Mouse (Mus musculus): ENCODE data around the gene Cadm3. TPM values are rescaled to one million over a fixed set of nuclear protein-coding genes. Genes with fewer than 3 reads are reported as not detected.

Gene Cadm3
- polyA plus RNA-seq, 1 experiment from 2014 or later: 50.0 TPM

DNA sequence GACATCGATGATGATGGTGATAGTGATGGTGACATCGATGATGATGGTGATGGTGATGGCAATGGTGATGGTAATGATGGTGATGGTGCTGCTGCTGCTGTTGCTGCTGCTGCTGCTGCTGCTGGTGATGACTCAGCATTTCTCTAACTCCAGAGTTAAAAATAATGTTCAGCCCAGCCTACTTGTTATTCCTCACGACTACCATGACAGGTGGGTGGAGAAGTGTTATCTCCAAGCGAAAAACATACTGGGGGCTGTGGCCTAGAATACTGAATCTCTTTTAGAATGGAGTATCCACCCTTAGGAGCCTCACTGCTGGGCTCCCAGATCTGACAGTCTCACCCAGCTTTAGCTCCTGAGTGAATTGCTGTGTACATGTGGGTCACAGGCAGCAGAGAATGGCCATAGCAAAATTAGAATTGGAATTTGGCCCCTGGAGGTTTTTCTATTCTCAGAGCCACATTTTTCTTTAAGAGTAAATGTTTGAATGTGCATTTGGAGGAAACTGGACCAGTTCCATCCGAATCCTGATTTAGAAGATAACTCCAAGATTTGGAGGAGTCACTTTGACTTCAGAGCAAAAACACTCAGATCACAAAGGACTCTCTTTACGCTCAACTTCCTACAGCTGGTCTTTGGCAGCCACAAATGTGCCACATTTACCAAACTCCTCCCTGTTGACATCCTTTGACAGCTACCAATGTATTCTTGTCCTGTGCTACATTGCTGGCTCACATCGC, 12.2 kb downstream of the Cadm3 start:
- Histone ChIP-seq H3K36me3 (peaks cover 6% of the 10 kb centered on the region), H3K4me3 (no peak overlapping the region), H3K27ac (no peak overlapping the region), H3K4me2 (no peak overlapping the region), H3K9me3 (no peaks in the 10 kb centered on the region), H3K4me1 (replicated peaks) (peaks cover 37% of the 10 kb centered on the region), H3K9ac (no peak overlapping the region), H3K27me3 (no peaks in the 10 kb centered on the region)
- WGBS: 82% methylated on average over 7 of the region's 7 CpGs
- no peak for ATAC-seq (ENCODE audit: low FRiP score)

DNA sequence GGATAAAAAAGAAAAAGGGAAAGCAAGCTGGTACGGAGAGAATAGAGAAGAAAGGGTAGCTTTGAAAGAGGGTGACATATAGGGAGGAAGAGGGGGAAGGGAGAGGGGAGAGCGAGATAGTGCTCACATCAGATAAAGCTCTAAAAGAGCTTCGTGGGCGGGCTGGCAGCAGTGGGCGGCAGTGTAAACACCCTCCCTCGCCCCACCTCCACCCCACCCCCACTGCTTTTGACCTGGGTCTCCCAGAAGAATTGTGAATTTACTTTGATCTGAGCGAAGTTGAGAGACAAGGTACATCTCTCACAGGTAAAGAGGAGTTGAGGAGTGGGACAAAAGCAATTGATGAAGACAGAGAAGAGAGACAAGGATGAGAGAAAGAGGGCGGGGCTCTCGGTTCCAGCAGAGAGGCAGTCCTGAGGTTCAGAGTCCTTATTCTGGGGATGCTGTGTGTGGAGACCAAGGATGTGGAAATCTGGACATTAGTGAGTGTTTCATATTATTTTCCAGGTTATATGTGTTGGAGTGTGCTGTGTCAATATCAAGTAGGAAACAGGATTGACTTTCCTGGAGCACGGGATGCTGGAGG, 17.0 kb downstream of the Cadm3 start, which contains the start of gene Aim2:
Aim2 (plus strand) TSS at position 508 of the 586 bp plus-strand sequence.
- WGBS: 9% methylated on average over 10 of the region's 10 CpGs
- no peak within 1 kb of the TSS; the same call in 1 of the 2 replicates for H3K27ac ChIP-seq
- H3K36me3 ChIP-seq: peaks cover 22% of the 10 kb centered on the region
- H3K9me3 ChIP-seq: no peaks in the 10 kb centered on the region
- peak within 1 kb of the TSS; percentile 40; the same call in 1 of the 2 replicates for H3K9ac ChIP-seq
- H3K4me1 ChIP-seq (replicated peaks): peaks cover 17% of the 10 kb centered on the region
- peak within 1 kb of the TSS; percentile 48 for H3K4me2 ChIP-seq
- H3K27me3 ChIP-seq: no peaks in the 10 kb centered on the region
- ATAC-seq (ENCODE audit: low FRiP score): peak; percentile 60
- peak within 1 kb of the TSS; percentile 21 for H3K4me3 ChIP-seq

DNA sequence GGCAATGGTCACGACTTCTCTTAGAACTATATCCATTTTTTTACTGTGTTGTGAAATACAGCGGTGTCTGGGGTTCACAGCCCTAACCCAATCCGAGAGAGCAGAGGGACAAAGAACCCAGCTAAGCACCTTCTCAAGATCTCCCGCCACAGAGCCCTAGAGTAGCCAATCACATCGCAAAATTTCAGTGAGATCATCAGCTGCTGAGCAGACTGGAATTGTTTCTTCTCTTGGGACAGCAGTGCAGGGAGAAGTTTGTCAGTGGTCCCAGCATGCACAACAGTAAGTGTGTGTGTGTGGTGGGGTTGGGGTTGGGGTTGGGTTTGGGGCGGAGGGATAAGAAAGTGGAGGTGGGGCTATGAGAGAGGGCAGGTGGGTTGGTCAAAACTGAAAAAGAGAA, 17.5 kb downstream of the Cadm3 start:
- ATAC-seq (ENCODE audit: low FRiP score): peak; percentile 84
- Histone ChIP-seq H3K27ac (no peak overlapping the region), H3K4me3 (peak overlapping the region; percentile 21), H3K4me2 (peak overlapping the region; percentile 48), H3K4me1 (replicated peaks) (peaks cover 17% of the 10 kb centered on the region), H3K9me3 (no peaks in the 10 kb centered on the region), H3K27me3 (no peaks in the 10 kb centered on the region), H3K36me3 (peaks cover 26% of the 10 kb centered on the region), H3K9ac (0 out of 2 replicates have a peak overlapping the region, but pooled peaks have one; percentile 40)
- WGBS: 3% methylated on average over 6 of the region's 6 CpGs

DNA sequence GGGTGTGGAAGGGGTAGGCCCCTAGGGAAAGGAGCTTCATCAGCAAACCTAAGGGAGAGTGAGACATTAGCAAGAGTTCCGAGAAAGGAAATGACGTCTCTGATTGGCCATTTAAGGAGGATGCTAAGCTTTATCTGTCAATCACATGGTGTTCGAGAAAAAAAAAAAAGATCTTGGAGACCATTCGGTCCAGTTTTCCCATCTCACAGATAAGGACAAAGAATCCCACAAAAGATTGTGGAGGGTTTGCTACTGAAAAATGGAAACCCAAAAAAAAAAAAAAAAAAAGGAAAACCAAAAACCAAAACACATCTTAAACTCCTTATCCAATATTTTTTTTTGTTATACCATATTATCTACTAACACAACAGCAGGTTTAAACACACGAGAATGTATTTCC, 18.3 kb downstream of the Cadm3 start:
- WGBS: 62% methylated on average over 5 of the region's 5 CpGs
- no peaks in the 10 kb centered on the region for H3K9me3 ChIP-seq
- ATAC-seq (ENCODE audit: low FRiP score): no peak
- H3K4me2 ChIP-seq: no peak overlapping the region
- H3K27me3 ChIP-seq: no peaks in the 10 kb centered on the region
- H3K36me3 ChIP-seq: peaks cover 33% of the 10 kb centered on the region
- H3K4me1 ChIP-seq (replicated peaks): peaks cover 19% of the 10 kb centered on the region
- no peak overlapping the region for H3K27ac ChIP-seq
- H3K4me3 ChIP-seq: no peak overlapping the region
- no peak overlapping the region for H3K9ac ChIP-seq

DNA sequence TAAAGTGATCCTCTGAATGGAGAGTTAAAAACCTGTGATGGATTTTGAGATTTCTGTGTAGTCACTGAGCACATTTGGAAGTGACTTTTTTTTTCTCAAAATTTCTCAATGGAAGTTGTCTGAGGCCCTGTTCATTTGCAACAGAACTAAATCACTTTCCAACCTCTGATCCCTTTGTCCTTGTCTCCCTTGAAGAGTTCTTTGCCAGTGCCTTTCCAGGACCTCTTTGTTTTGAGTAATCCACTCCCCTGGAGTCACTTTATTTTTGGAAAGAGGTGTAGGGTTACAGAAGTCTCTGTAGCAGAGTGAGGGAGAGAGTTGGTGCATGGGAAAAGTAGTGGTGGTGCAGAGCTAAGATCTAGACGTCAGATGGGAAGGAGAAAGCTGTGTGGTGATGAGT, 19.0 kb downstream of the Cadm3 start:
- Histone ChIP-seq H3K4me3 (no peak overlapping the region), H3K27me3 (no peaks in the 10 kb centered on the region), H3K36me3 (peaks cover 39% of the 10 kb centered on the region), H3K4me2 (no peak overlapping the region), H3K4me1 (replicated peaks) (peaks cover 24% of the 10 kb centered on the region), H3K27ac (no peak overlapping the region), H3K9ac (no peak overlapping the region), H3K9me3 (no peaks in the 10 kb centered on the region)
- no peak for ATAC-seq (ENCODE audit: low FRiP score)
- 8% methylated on average over 1 of the region's 1 CpGs for WGBS

DNA sequence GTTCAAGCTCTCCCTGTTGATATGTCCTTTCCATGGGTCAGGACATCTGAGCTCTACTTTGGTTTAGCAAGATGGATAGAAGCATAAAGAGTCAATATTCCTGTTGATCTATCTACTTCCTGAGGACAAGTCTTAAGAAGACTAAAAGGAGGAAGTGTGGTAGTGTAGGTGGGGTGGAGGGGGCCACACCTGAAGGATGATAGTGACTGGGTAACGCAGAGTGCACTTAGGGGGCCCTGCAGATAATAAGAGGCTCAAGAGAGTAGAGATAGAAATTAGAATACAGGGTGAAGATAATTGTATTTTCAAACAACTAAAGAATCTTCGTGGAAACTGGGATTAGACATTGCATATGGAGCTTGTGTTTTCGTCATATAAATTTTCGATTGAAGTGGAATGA, 22.4 kb downstream of the Cadm3 start:
- H3K27me3 ChIP-seq: no peaks in the 10 kb centered on the region
- H3K9me3 ChIP-seq: no peaks in the 10 kb centered on the region
- no peak overlapping the region for H3K27ac ChIP-seq
- no peak overlapping the region for H3K4me2 ChIP-seq
- no peak overlapping the region for H3K9ac ChIP-seq
- no peak overlapping the region for H3K4me3 ChIP-seq
- H3K36me3 ChIP-seq: peaks cover 69% of the 10 kb centered on the region
- ATAC-seq (ENCODE audit: low FRiP score): no peak
- WGBS: 91% methylated on average over 4 of the region's 4 CpGs
- peaks cover 14% of the 10 kb centered on the region for H3K4me1 ChIP-seq (replicated peaks)

DNA sequence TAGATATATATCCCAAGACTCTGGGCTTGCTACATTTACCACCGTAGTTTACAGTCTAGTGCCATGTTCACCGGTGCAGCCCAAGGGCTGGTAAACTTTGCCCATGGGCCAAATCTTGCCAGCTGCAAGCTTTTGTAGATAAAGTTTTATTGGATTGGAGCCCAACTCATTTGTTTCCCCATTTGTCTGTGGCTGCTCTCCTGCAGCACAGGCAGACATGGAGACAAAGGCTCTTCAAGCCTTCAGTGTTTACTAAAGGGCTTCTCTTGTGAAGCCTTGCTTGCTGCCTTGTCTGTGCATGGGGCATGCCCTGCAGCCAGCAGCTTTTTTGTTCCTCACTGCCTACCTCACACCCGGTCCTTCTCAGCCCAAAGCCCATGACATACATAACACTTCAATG, 23.6 kb downstream of the Cadm3 start:
- 43% methylated on average over 3 of the region's 3 CpGs for WGBS
- no peak overlapping the region for H3K9ac ChIP-seq
- no peak overlapping the region for H3K4me3 ChIP-seq
- H3K36me3 ChIP-seq: peaks cover 79% of the 10 kb centered on the region
- no peaks in the 10 kb centered on the region for H3K9me3 ChIP-seq
- H3K4me2 ChIP-seq: no peak overlapping the region
- peaks cover 7% of the 10 kb centered on the region; the same call in 1 of the 2 replicates for H3K4me1 ChIP-seq (replicated peaks)
- H3K27me3 ChIP-seq: no peaks in the 10 kb centered on the region
- peak; percentile 9; the same call in 1 of the 2 replicates for ATAC-seq (ENCODE audit: low FRiP score)
- H3K27ac ChIP-seq: peak overlapping the region; percentile 67

DNA sequence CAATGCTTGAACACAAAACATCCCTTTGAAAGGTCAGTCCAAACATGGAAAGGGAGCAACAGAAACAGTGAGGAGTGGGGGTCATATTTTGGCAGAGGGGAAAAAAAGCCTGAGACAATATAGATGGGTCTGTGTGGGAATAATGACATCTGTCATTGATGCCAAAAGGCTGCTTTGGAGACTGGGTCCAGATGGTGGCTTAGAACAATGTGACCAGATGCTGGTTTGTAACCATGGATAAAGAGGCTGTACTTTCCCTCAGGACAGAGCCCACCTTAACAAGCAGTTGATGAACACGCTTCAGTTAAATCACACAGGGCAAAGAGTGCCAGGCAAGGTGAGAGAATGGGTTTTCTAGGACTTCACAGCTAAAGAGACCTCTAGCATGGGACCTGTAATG, 25.1 kb downstream of the Cadm3 start:
- no peaks in the 10 kb centered on the region for H3K27me3 ChIP-seq
- no peak overlapping the region for H3K4me3 ChIP-seq
- H3K4me2 ChIP-seq: no peak overlapping the region
- H3K27ac ChIP-seq: peak overlapping the region; percentile 19; the same call in 1 of the 2 replicates
- H3K9ac ChIP-seq: no peak overlapping the region
- ATAC-seq (ENCODE audit: low FRiP score): peak; percentile 22; the same call in 1 of the 2 replicates
- H3K9me3 ChIP-seq: no peaks in the 10 kb centered on the region
- peaks cover 7% of the 10 kb centered on the region; the same call in 1 of the 2 replicates for H3K4me1 ChIP-seq (replicated peaks)
- WGBS: 50% methylated on average over 1 of the region's 1 CpGs
- peaks cover 85% of the 10 kb centered on the region for H3K36me3 ChIP-seq

DNA sequence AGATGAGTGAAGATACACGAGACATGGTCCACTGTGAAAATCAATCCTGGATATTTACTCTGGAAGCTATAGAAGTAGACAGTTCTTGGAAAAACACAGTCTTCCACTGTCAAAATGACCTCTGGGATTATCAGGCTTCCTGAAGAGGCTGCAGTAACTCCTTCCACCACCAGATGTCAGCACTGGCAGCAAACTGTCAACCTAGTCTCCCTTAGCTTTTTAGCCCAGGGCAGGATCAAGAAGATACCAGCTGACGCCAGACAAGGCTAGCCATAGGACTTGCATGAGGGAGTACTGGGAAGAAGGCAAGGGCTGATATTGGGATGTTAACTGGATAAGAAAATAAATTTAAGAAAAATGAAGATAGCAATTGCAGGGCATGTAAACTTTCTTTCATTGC, 28.0 kb downstream of the Cadm3 start:
- no peak overlapping the region for H3K4me3 ChIP-seq
- WGBS: 13% methylated on average over 2 of the region's 2 CpGs
- 0 out of 2 replicates have a peak, but pooled peaks have one; percentile 41 for ATAC-seq (ENCODE audit: low FRiP score)
- no peak overlapping the region for H3K27ac ChIP-seq
- peaks cover 87% of the 10 kb centered on the region for H3K36me3 ChIP-seq
- H3K9me3 ChIP-seq: no peaks in the 10 kb centered on the region
- H3K9ac ChIP-seq: no peak overlapping the region
- H3K4me1 ChIP-seq (replicated peaks): peaks cover 14% of the 10 kb centered on the region
- no peaks in the 10 kb centered on the region for H3K27me3 ChIP-seq
- no peak overlapping the region for H3K4me2 ChIP-seq

DNA sequence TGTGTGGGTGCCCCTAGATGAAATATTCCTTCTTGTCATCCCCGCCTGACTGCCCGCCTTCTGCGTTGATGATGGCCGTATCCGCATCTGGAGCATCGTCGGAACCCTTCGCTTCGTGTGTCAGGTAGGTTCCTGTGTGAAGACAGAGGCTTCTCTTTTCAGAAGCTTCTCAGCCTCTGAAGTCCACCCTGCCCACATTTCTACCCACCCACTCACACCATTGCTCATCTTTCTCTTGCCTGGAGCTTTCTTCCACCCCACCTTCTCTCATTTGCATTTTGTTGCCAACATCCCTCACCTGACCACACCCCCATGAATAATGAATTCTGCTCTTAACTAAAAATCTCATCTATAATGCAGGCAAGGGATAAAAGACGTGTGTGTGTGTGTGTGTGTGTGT, 30.5 kb downstream of the Cadm3 start:
- ATAC-seq (ENCODE audit: low FRiP score): no peak
- Histone ChIP-seq H3K36me3 (peaks cover 66% of the 10 kb centered on the region), H3K4me2 (no peak overlapping the region), H3K9ac (no peak overlapping the region), H3K4me1 (replicated peaks) (peaks cover 8% of the 10 kb centered on the region), H3K27ac (no peak overlapping the region), H3K9me3 (no peaks in the 10 kb centered on the region), H3K27me3 (no peaks in the 10 kb centered on the region), H3K4me3 (no peak overlapping the region)
- WGBS: 91% methylated on average over 10 of the region's 10 CpGs

DNA sequence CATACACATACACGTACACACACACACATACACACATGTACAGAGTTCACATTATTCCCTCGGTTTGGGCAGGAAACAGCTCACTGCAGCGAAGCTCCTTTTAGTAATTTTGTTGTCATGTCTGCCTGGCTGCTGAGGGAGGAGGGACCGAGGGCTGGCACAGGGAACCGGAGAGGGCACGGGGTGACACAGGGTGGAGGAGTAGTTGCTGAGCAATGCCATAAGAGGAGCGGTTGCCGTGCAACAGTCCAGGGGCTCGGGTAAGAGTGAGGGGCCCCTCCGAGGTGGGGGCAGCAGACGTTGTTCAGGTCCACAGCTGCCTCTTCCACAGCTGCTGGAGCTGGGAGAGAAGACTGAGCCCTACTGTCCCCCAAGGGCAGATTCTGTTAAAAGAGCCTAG, 31.6 kb downstream of the Cadm3 start:
- Histone ChIP-seq H3K9ac (no peak overlapping the region), H3K27ac (0 out of 2 replicates have a peak overlapping the region, but pooled peaks have one; percentile 4), H3K4me3 (no peak overlapping the region), H3K4me2 (no peak overlapping the region), H3K9me3 (no peaks in the 10 kb centered on the region), H3K4me1 (replicated peaks) (peaks cover 8% of the 10 kb centered on the region), H3K36me3 (peaks cover 56% of the 10 kb centered on the region), H3K27me3 (no peaks in the 10 kb centered on the region)
- 37% methylated on average over 11 of the region's 11 CpGs for WGBS
- 0 out of 2 replicates have a peak, but pooled peaks have one; percentile 19 for ATAC-seq (ENCODE audit: low FRiP score)

DNA sequence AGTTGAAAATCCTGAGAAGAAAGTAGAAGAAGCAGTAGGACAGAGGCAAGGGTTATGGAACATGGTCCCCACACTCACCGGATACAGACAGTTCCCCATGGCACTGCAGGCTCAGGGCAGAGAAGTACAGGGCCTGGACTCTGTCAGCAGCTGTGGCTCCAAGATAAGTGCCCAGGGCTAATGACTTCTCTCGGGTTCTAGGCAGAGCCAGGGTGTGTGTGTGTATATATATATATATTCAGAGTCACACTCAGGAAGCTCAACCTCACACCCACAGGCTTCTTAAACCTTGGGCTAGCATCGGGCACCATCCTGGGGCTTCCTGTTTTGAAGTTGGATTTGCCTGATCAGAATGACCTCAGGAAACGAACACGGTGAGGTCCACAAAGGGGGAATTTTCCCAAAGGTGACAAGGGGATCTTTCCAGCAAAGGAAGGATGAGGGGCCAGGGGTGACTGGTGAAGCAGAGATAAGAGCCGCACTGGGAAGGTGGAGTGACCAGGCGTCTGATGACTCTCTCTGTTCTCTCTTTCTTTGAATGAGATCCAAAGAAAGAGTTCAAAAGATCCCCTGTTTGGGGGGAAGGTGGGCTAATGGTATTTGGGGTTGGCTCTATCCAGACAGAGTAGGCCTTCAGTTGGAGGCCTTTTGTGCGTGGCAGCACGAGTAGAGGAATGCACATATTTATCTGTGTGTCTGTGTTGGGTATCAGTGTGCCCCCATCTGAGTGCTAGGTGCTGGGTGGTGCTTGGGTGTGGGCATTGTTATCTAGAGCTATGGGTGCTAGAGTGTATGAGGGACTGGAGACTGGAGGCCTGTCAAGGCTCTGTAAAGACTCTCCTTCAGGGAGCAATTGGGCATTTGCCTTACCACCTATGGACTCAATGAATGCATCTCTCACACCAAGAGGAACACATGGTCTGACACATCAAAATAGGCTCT, 33.9 kb downstream of the Cadm3 start, which contains the start of gene Ackr1:
Ackr1 (minus strand) TSS at position 439 of the 942 bp plus-strand sequence.
- 77% methylated on average over 9 of the region's 9 CpGs for WGBS
- Histone ChIP-seq H3K36me3 (peaks cover 35% of the 10 kb centered on the region), H3K27ac (no peak within 1 kb of the TSS), H3K27me3 (no peaks in the 10 kb centered on the region), H3K4me2 (no peak within 1 kb of the TSS), H3K4me3 (no peak within 1 kb of the TSS), H3K9ac (no peak within 1 kb of the TSS), H3K9me3 (no peaks in the 10 kb centered on the region), H3K4me1 (replicated peaks) (peaks cover 22% of the 10 kb centered on the region)
- no peak for ATAC-seq (ENCODE audit: low FRiP score)

All from hindbrain, embryonic 13.5 days (tissue).